Mouse (Mus musculus): Measurements from ENCODE around the gene Slc4a1. TPM values are rescaled to one million over a fixed set of nuclear protein-coding genes. Genes with fewer than 3 reads are reported as not detected.

The Slc4a1 gene
- polyA plus RNA-seq, 1 experiment from 2014 or later, result 1.6 TPM

- Histone ChIP-seq H3K4me2 (ENCODE audit: low read depth, low read length) (no peak overlapping the region), H3K4me3 (ENCODE audit: low read depth, low read length) (no peak overlapping the region), H3K9me3 (ENCODE audit: control insufficient read depth, low read length) (no peaks in the 10 kb centered on the region), H3K27ac (ENCODE audit: low read depth, low read length) (no peak overlapping the region), H3K4me1 (ENCODE audit: control insufficient read depth, insufficient read depth, low read length) (no peaks in the 10 kb centered on the region), H3K9ac (replicated peaks; ENCODE audit: low read depth, low read length) (no peak overlapping the region), H3K36me3 (ENCODE audit: control insufficient read depth, insufficient read depth, low read length) (no peaks in the 10 kb centered on the region), H3K27me3 (ENCODE audit: control insufficient read depth, insufficient read depth, low read length) (no peaks in the 10 kb centered on the region)
- ATAC-seq (ENCODE audit: low read depth), result no peak
Measured at GRCm38 (mm10) chr11:102329518-102329917, 36.5 kb downstream of the Slc4a1 start.

- Histone ChIP-seq H3K4me2 (ENCODE audit: low read depth, low read length) (no peak overlapping the region), H3K27ac (ENCODE audit: low read depth, low read length) (no peak overlapping the region), H3K4me3 (ENCODE audit: low read depth, low read length) (no peak overlapping the region), H3K4me1 (ENCODE audit: control insufficient read depth, insufficient read depth, low read length) (no peaks in the 10 kb centered on the region), H3K9me3 (ENCODE audit: control insufficient read depth, low read length) (no peaks in the 10 kb centered on the region), H3K27me3 (ENCODE audit: control insufficient read depth, insufficient read depth, low read length) (no peaks in the 10 kb centered on the region), H3K9ac (replicated peaks; ENCODE audit: low read depth, low read length) (no peak overlapping the region), H3K36me3 (ENCODE audit: control insufficient read depth, insufficient read depth, low read length) (no peaks in the 10 kb centered on the region)
- 85% methylated on average over 7 of the region's 7 CpGs for WGBS
- no peak for ATAC-seq (ENCODE audit: low read depth)
Measured at GRCm38 (mm10) chr11:102327839-102328238, 38.2 kb downstream of the Slc4a1 start.

GRCm38 (mm10) chr11:102327250-102327649 is 38.8 kb downstream of the Slc4a1 start:
- Histone ChIP-seq H3K27ac (ENCODE audit: low read depth, low read length) (no peak overlapping the region), H3K4me1 (ENCODE audit: control insufficient read depth, insufficient read depth, low read length) (no peaks in the 10 kb centered on the region), H3K4me3 (ENCODE audit: low read depth, low read length) (no peak overlapping the region), H3K27me3 (ENCODE audit: control insufficient read depth, insufficient read depth, low read length) (no peaks in the 10 kb centered on the region), H3K36me3 (ENCODE audit: control insufficient read depth, insufficient read depth, low read length) (no peaks in the 10 kb centered on the region), H3K4me2 (ENCODE audit: low read depth, low read length) (no peak overlapping the region), H3K9ac (replicated peaks; ENCODE audit: low read depth, low read length) (no peak overlapping the region), H3K9me3 (ENCODE audit: control insufficient read depth, low read length) (no peaks in the 10 kb centered on the region)
- 59% methylated on average over 5 of the region's 5 CpGs for whole genome bisulfite sequencing
- ATAC-seq (ENCODE audit: low read depth), result no peak

GRCm38 (mm10) chr11:102323516-102323915 is 42.5 kb downstream of the Slc4a1 start:
- Histone ChIP-seq H3K4me2 (ENCODE audit: low read depth, low read length) (no peak overlapping the region), H3K9ac (replicated peaks; ENCODE audit: low read depth, low read length) (no peak overlapping the region), H3K36me3 (ENCODE audit: control insufficient read depth, insufficient read depth, low read length) (no peaks in the 10 kb centered on the region), H3K4me3 (ENCODE audit: low read depth, low read length) (no peak overlapping the region), H3K27ac (ENCODE audit: low read depth, low read length) (no peak overlapping the region), H3K27me3 (ENCODE audit: control insufficient read depth, insufficient read depth, low read length) (peaks cover 1% of the 10 kb centered on the region; the same call in 1 of the 2 replicates), H3K9me3 (ENCODE audit: control insufficient read depth, low read length) (no peaks in the 10 kb centered on the region), H3K4me1 (ENCODE audit: control insufficient read depth, insufficient read depth, low read length) (peaks cover 7% of the 10 kb centered on the region; the same call in 1 of the 2 replicates)
- WGBS, result 93% methylated on average over 1 of the region's 1 CpGs
- ATAC-seq (ENCODE audit: low read depth), result no peak

GRCm38 (mm10) chr11:102321931-102322330 is 44.1 kb downstream of the Slc4a1 start:
- Histone ChIP-seq H3K27ac (ENCODE audit: low read depth, low read length) (no peak overlapping the region), H3K4me3 (ENCODE audit: low read depth, low read length) (no peak overlapping the region), H3K9ac (replicated peaks; ENCODE audit: low read depth, low read length) (no peak overlapping the region), H3K4me2 (ENCODE audit: low read depth, low read length) (no peak overlapping the region), H3K4me1 (ENCODE audit: control insufficient read depth, insufficient read depth, low read length) (peaks cover 7% of the 10 kb centered on the region; the same call in 1 of the 2 replicates), H3K27me3 (ENCODE audit: control insufficient read depth, insufficient read depth, low read length) (peaks cover 3% of the 10 kb centered on the region; the same call in 1 of the 2 replicates), H3K36me3 (ENCODE audit: control insufficient read depth, insufficient read depth, low read length) (no peaks in the 10 kb centered on the region), H3K9me3 (ENCODE audit: control insufficient read depth, low read length) (no peaks in the 10 kb centered on the region)
- no peak for ATAC-seq (ENCODE audit: low read depth)
- 78% methylated on average over 6 of the region's 6 CpGs for WGBS

GRCm38 (mm10) chr11:102320686-102321005 is 45.4 kb downstream of the Slc4a1 start:
- peak overlapping the region; percentile 99 for H3K4me3 ChIP-seq (ENCODE audit: low read depth, low read length)
- no peaks in the 10 kb centered on the region for H3K9me3 ChIP-seq (ENCODE audit: control insufficient read depth, low read length)
- H3K27ac ChIP-seq (ENCODE audit: low read depth, low read length), result peak overlapping the region; percentile 93
- H3K4me1 ChIP-seq (ENCODE audit: control insufficient read depth, insufficient read depth, low read length), result peaks cover 14% of the 10 kb centered on the region; the same call in 1 of the 2 replicates
- H3K9ac ChIP-seq (replicated peaks; ENCODE audit: low read depth, low read length), result peak overlapping the region; percentile 99
- H3K36me3 ChIP-seq (ENCODE audit: control insufficient read depth, insufficient read depth, low read length), result no peaks in the 10 kb centered on the region
- peak; percentile 16 for ATAC-seq (ENCODE audit: low read depth)
- WGBS, result 3% methylated on average over 10 of the region's 10 CpGs
- H3K27me3 ChIP-seq (ENCODE audit: control insufficient read depth, insufficient read depth, low read length), result peaks cover 3% of the 10 kb centered on the region; the same call in 1 of the 2 replicates
- H3K4me2 ChIP-seq (ENCODE audit: low read depth, low read length), result peak overlapping the region; percentile 97

GRCm38 (mm10) chr11:102319941-102320685 is 45.9 kb downstream of the Slc4a1 start:
- Histone ChIP-seq H3K4me1 (ENCODE audit: control insufficient read depth, insufficient read depth, low read length) (peaks cover 15% of the 10 kb centered on the region; the same call in 1 of the 2 replicates), H3K4me3 (ENCODE audit: low read depth, low read length) (peak overlapping the region; percentile 99), H3K4me2 (ENCODE audit: low read depth, low read length) (peak overlapping the region; percentile 97), H3K27ac (ENCODE audit: low read depth, low read length) (peak overlapping the region; percentile 93), H3K9me3 (ENCODE audit: control insufficient read depth, low read length) (no peaks in the 10 kb centered on the region), H3K27me3 (ENCODE audit: control insufficient read depth, insufficient read depth, low read length) (peaks cover 3% of the 10 kb centered on the region; the same call in 1 of the 2 replicates), H3K36me3 (ENCODE audit: control insufficient read depth, insufficient read depth, low read length) (peaks cover 1% of the 10 kb centered on the region; the same call in 1 of the 2 replicates), H3K9ac (replicated peaks; ENCODE audit: low read depth, low read length) (peak overlapping the region; percentile 99)
- under 1% methylated on average over 38 of the region's 38 CpGs for WGBS
- peak; percentile 52 for ATAC-seq (ENCODE audit: low read depth)

GRCm38 (mm10) chr11:102319410-102319792 is 46.6 kb downstream of the Slc4a1 start, which contains the start of gene Ubtf:
Gene Ubtf, minus strand, starts transcription at chr11:102319742.
- ATAC-seq (ENCODE audit: low read depth), result peak; percentile 12; the same call in 1 of the 2 replicates
- Histone ChIP-seq H3K27me3 (ENCODE audit: control insufficient read depth, insufficient read depth, low read length) (peaks cover 3% of the 10 kb centered on the region; the same call in 1 of the 2 replicates), H3K4me1 (ENCODE audit: control insufficient read depth, insufficient read depth, low read length) (peaks cover 15% of the 10 kb centered on the region; the same call in 1 of the 2 replicates), H3K9me3 (ENCODE audit: control insufficient read depth, low read length) (no peaks in the 10 kb centered on the region), H3K27ac (ENCODE audit: low read depth, low read length) (peak within 1 kb of the TSS; percentile 93), H3K4me3 (ENCODE audit: low read depth, low read length) (peak within 1 kb of the TSS; percentile 99), H3K36me3 (ENCODE audit: control insufficient read depth, insufficient read depth, low read length) (peaks cover 6% of the 10 kb centered on the region; the same call in 1 of the 2 replicates), H3K9ac (replicated peaks; ENCODE audit: low read depth, low read length) (peak within 1 kb of the TSS; percentile 99), H3K4me2 (ENCODE audit: low read depth, low read length) (peak within 1 kb of the TSS; percentile 97)
- WGBS, result under 1% methylated on average over 25 of the region's 25 CpGs

Data from neural tube, embryonic 14.5 days (tissue).